In the genomic region with DNA sequence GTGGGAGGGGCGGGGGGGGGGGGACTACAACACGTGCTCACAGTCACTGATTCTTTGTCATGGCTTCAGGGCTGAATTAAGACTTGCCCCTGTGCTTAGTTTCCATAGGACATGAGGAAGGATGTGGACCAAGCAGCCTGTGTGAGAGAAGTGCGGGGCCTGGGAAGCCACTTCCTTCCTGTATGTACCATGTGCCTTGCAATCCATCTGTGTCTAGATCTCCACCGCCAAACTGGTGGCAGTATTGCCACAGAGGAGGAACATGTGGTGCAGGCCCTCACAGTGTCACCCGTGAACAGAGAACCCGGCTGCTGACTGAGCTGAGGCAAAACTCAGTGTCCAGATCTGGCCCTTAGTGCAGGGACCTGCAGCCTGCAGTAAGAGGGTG, we compare ENCODE assay signal across 9 mouse cellular contexts.
DNase-seq lines count a peak whose midpoint lies in the region; ATAC-seq and TF ChIP-seq lines count a peak whose summit lies in the region.
"Had no signal": no experiment of that assay in that cellular context is flagged by ENCODE, and none has a peak within 500 bp of the region (broad histone marks: within the 10 kb centered on the region; RNA-seq: fewer than 3 reads in every experiment).

No protein-coding gene starts in this region.

- no peak for DNase-seq in kidney, adult 11 months
- DNase-seq in liver, embryonic 13.5 days: peak; percentile 22
- no peak for DNase-seq in testis, postnatal 14 days (ENCODE audit: low spot score)
- DNase-seq in yolk sac, embryonic 10.5 days (ENCODE audit: low spot score): no peak

- H3K4me2 ChIP-seq in kidney, embryonic 16.5 days (replicated peaks; ENCODE audit: low read depth, low read length): no peak overlapping the region
- H3K4me2 ChIP-seq in heart, embryonic 15.5 days: no peak overlapping the region
- no peak overlapping the region for H3K4me2 ChIP-seq in liver, embryonic 13.5 days
- H3K4me2 ChIP-seq in stomach, embryonic 15.5 days: no peak overlapping the region
- H3K4me2 ChIP-seq: midbrain, embryonic 12.5 days had no signal

- 54% methylated on average over 6 of the region's 6 CpGs for WGBS in kidney, embryonic 16.5 days
- 6% methylated on average over 6 of the region's 6 CpGs for WGBS in bone marrow, adult 2 months
- WGBS in heart, embryonic 15.5 days: 47% methylated on average over 6 of the region's 6 CpGs
- WGBS in liver, embryonic 13.5 days (ENCODE audit: insufficient replicate concordance): 24% methylated on average over 6 of the region's 6 CpGs
- 54% methylated on average over 6 of the region's 6 CpGs for WGBS in stomach, embryonic 15.5 days

- no peak overlapping the region for H3K4me3 ChIP-seq in kidney, embryonic 16.5 days (ENCODE audit: low read length)
- H3K4me3 ChIP-seq in bone marrow, adult 2 months (replicated peaks; ENCODE audit: control insufficient read depth, low read depth, low read length): no peak overlapping the region
- H3K4me3 ChIP-seq in heart, embryonic 15.5 days: no peak overlapping the region
- H3K4me3 ChIP-seq in liver, embryonic 13.5 days (replicated peaks): no peak overlapping the region
- H3K4me3 ChIP-seq in stomach, embryonic 15.5 days (replicated peaks): no peak overlapping the region
- H3K4me3 ChIP-seq: midbrain, embryonic 12.5 days had no signal

- peaks cover 28% of the 10 kb centered on the region for H3K4me1 ChIP-seq in kidney, embryonic 16.5 days (ENCODE audit: insufficient read depth, low read length)
- peaks cover 11% of the 10 kb centered on the region; the same call in 1 of the 2 replicates for H3K4me1 ChIP-seq in bone marrow, adult 2 months (ENCODE audit: control insufficient read depth, insufficient read depth, low read length)
- H3K4me1 ChIP-seq in heart, embryonic 15.5 days (replicated peaks): peaks cover 36% of the 10 kb centered on the region
- peaks cover 21% of the 10 kb centered on the region; the same call in 1 of the 2 replicates for H3K4me1 ChIP-seq in liver, embryonic 13.5 days (replicated peaks)
- peaks cover 24% of the 10 kb centered on the region for H3K4me1 ChIP-seq in stomach, embryonic 15.5 days

- no peaks in the 10 kb centered on the region for H3K9me3 ChIP-seq in kidney, embryonic 16.5 days (ENCODE audit: low read length)
- H3K9me3 ChIP-seq in heart, embryonic 15.5 days (replicated peaks): no peaks in the 10 kb centered on the region
- no peaks in the 10 kb centered on the region for H3K9me3 ChIP-seq in liver, embryonic 13.5 days (replicated peaks)
- H3K9me3 ChIP-seq in stomach, embryonic 15.5 days: no peaks in the 10 kb centered on the region
- H3K9me3 ChIP-seq: midbrain, embryonic 12.5 days had no signal

- peak; percentile 33; the same call in 1 of the 2 replicates for ATAC-seq in kidney, embryonic 16.5 days (ENCODE audit: low FRiP score, low TSS enrichment)
- ATAC-seq in heart, embryonic 15.5 days (replicated peaks; ENCODE audit: insufficient number of reproducible peaks, insufficient read depth, low FRiP score, low read depth): no peak; the same call in 1 of the 2 replicates
- ATAC-seq in liver, embryonic 13.5 days (ENCODE audit: low read depth): no peak
- ATAC-seq in stomach, embryonic 15.5 days (ENCODE audit: insufficient read depth, low FRiP score, low read depth): no peak

- H3K9ac ChIP-seq in kidney, embryonic 16.5 days (replicated peaks; ENCODE audit: low read length): no peak overlapping the region; the same call in 1 of the 2 replicates
- H3K9ac ChIP-seq in heart, embryonic 15.5 days: no peak overlapping the region
- no peak overlapping the region for H3K9ac ChIP-seq in liver, embryonic 13.5 days
- H3K9ac ChIP-seq in stomach, embryonic 15.5 days: no peak overlapping the region
- H3K9ac ChIP-seq: midbrain, embryonic 12.5 days had no signal

- no peaks in the 10 kb centered on the region for H3K36me3 ChIP-seq in kidney, embryonic 16.5 days (ENCODE audit: insufficient read depth, low read length)
- H3K36me3 ChIP-seq in heart, embryonic 15.5 days: no peaks in the 10 kb centered on the region
- H3K36me3 ChIP-seq in liver, embryonic 13.5 days: no peaks in the 10 kb centered on the region
- no peaks in the 10 kb centered on the region for H3K36me3 ChIP-seq in stomach, embryonic 15.5 days

- H3K27me3 ChIP-seq in kidney, embryonic 16.5 days (ENCODE audit: insufficient read depth, low read length): no peaks in the 10 kb centered on the region
- no peaks in the 10 kb centered on the region for H3K27me3 ChIP-seq in heart, embryonic 15.5 days
- no peaks in the 10 kb centered on the region for H3K27me3 ChIP-seq in liver, embryonic 13.5 days
- no peaks in the 10 kb centered on the region for H3K27me3 ChIP-seq in stomach, embryonic 15.5 days (replicated peaks)

- no peak for TF ChIP-seq POLR2A in bone marrow, adult 2 months (IDR thresholded peaks at IDR 0.05; ENCODE audit: borderline replicate concordance, control insufficient read depth, low read depth, low read length)

- H3K27ac ChIP-seq in kidney, embryonic 16.5 days (ENCODE audit: low read length): peak overlapping the region; percentile 7; the same call in 1 of the 2 replicates
- H3K27ac ChIP-seq in bone marrow, adult 2 months (ENCODE audit: control insufficient read depth, insufficient read depth, low read depth, low read length, poor library complexity): peak overlapping the region; percentile 55
- peak overlapping the region; percentile 83 for H3K27ac ChIP-seq in heart, embryonic 15.5 days
- H3K27ac ChIP-seq in liver, embryonic 13.5 days: 0 out of 2 replicates have a peak overlapping the region, but pooled peaks have one; percentile 34
- 0 out of 2 replicates have a peak overlapping the region, but pooled peaks have one; percentile 27 for H3K27ac ChIP-seq in stomach, embryonic 15.5 days
- H3K27ac ChIP-seq: midbrain, embryonic 12.5 days had no signal

- TF ChIP-seq CTCF in bone marrow, adult 2 months (IDR thresholded peaks at IDR 0.05; ENCODE audit: control insufficient read depth, insufficient read depth, low read length): no peak

Comparison
In these comparisons a context has a peak if more than half of its experiments do, and no peak if none do; other contexts are left out.
1. H3K27ac ChIP-seq: peak in every context shown above with its lines; median percentile 83 in heart, embryonic 15.5 days; 55 in bone marrow, adult 2 months; 34 in liver, embryonic 13.5 days; 27 in stomach, embryonic 15.5 days; 7 in kidney, embryonic 16.5 days.